Comparison of ENCODE assay signal across 20 mouse cellular contexts in the genomic region with DNA sequence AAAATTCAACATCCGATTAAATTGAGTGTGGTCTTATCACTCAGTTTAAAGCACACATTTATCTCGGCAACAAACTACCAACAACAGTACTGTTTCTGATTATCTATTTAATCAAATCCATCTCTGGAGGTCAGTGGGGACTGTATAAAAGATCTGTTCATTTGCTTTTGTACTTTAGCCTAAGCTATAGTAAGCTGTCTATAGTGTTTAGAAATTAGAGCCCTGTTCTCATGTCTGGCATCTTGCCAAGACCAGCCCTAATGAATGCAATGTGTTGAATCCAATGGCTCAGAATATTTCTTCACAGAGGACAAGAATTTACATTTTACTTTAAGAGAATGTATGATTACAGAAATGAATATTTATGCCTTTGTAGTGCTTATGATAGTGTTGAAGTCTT. TPM values are rescaled to one million over a fixed set of nuclear protein-coding genes. Genes with fewer than 3 reads are reported as not detected.
A peak's percentile ranks its signal among the peaks of the same experiment; 100 is the strongest.
DNase-seq lines count a peak whose midpoint lies in the region; ATAC-seq and TF ChIP-seq lines count a peak whose summit lies in the region.
"Had no signal": no experiment of that assay in that cellular context is flagged by ENCODE, and none has a peak within 500 bp of the region (broad histone marks: within the 10 kb centered on the region; RNA-seq: fewer than 3 reads in every experiment).

No protein-coding gene starts in this region.

- 17% methylated on average over 2 of the region's 2 CpGs for WGBS in forebrain, embryonic 16.5 days

- H3K79me2 ChIP-seq in MEL (ENCODE audit: control insufficient read depth, insufficient read depth, low read length, poor library complexity), result no peaks in the 10 kb centered on the region

- no peak for TF ChIP-seq POLR2A in MEL (IDR thresholded peaks at IDR 0.05; ENCODE audit: control insufficient read depth in 1 of 2, insufficient read depth in 1 of 2, low read depth in 1 of 2, low read length in 2 of 2, poor library complexity in 1 of 2)
- TF ChIP-seq POLR2A in brain, embryonic 14.5 days (IDR thresholded peaks at IDR 0.05; ENCODE audit: borderline replicate concordance, extremely low read depth, insufficient read depth, insufficient read length, poor library complexity, severe bottlenecking), result no peak

- no peak for TF ChIP-seq RAD21 in MEL (IDR thresholded peaks at IDR 0.05; ENCODE audit: low read depth, low read length)

- no peak overlapping the region for H3K9ac ChIP-seq in MEL (ENCODE audit: control insufficient read depth, low read depth, low read length, poor library complexity, severe bottlenecking)
- H3K9ac ChIP-seq in forebrain, embryonic 16.5 days (replicated peaks; ENCODE audit: low read depth, low read length), result no peak overlapping the region
- H3K9ac ChIP-seq: hindbrain, embryonic 15.5 days had no signal

- TF ChIP-seq CTCF in MEL (IDR thresholded peaks at IDR 0.05 in 2 of 3, conservative IDR thresholded peaks at IDR 0.05 in 1 of 3; ENCODE audit: control insufficient read depth in 1 of 3, insufficient read depth in 1 of 3, low read depth in 2 of 3, low read length in 3 of 3, poor library complexity in 1 of 3, severe bottlenecking in 1 of 3), result no peak
- no peak for TF ChIP-seq CTCF in brain, embryonic 14.5 days (IDR thresholded peaks at IDR 0.05; ENCODE audit: borderline replicate concordance, extremely low read depth, insufficient read depth, insufficient read length)

- H3K4me2 ChIP-seq in forebrain, embryonic 16.5 days (ENCODE audit: low read length), result no peak overlapping the region
- H3K4me2 ChIP-seq: hindbrain, embryonic 15.5 days had no signal

- TF ChIP-seq EP300 in MEL (IDR thresholded peaks at IDR 0.05; ENCODE audit: low read depth in 1 of 2, low read length in 2 of 2), result no peak

- no peaks in the 10 kb centered on the region for H3K4me1 ChIP-seq in MEL (ENCODE audit: control insufficient read depth in 1 of 2, insufficient read depth in 2 of 2, low read length in 2 of 2)
- no peaks in the 10 kb centered on the region for H3K4me1 ChIP-seq in forebrain, embryonic 16.5 days (replicated peaks; ENCODE audit: control insufficient read depth, insufficient read depth, low read length)
- H3K4me1 ChIP-seq: hindbrain, embryonic 15.5 days had no signal

- H3K4me3 ChIP-seq in MEL (ENCODE audit: control insufficient read depth in 1 of 2, insufficient read depth in 1 of 2, low read depth in 2 of 2, low read length in 2 of 2), result no peak overlapping the region
- no peak overlapping the region for H3K4me3 ChIP-seq in forebrain, embryonic 16.5 days (replicated peaks; ENCODE audit: low read length)
- H3K4me3 ChIP-seq: hindbrain, embryonic 15.5 days; myocyte had no signal

- H3K27ac ChIP-seq in MEL (ENCODE audit: control insufficient read depth, low read depth, low read length), result no peak overlapping the region
- no peak overlapping the region for H3K27ac ChIP-seq in forebrain, embryonic 16.5 days (ENCODE audit: low read length)
- H3K27ac ChIP-seq: hindbrain, embryonic 15.5 days had no signal

- intact Hi-C loops in left cerebral cortex, postnatal 4 days (cut with DNase I), result no loop called here
- intact Hi-C loops in left cerebral cortex, postnatal 10 days (cut with DNase I), result no loop called here
- intact Hi-C loops in left cerebral cortex, postnatal 36 days (cut with DNase I), result no loop called here

- H3K27me3 ChIP-seq in MEL (ENCODE audit: control insufficient read depth in 1 of 2, insufficient read depth in 2 of 2, low read length in 2 of 2), result no peaks in the 10 kb centered on the region
- no peaks in the 10 kb centered on the region for H3K27me3 ChIP-seq in forebrain, embryonic 16.5 days (replicated peaks; ENCODE audit: control insufficient read depth, insufficient read depth, low read length)
- H3K27me3 ChIP-seq: hindbrain, embryonic 15.5 days had no signal

- peak; percentile 67 for ATAC-seq in forebrain, embryonic 16.5 days
- ATAC-seq: Patski had no signal

- no peaks in the 10 kb centered on the region for H3K36me3 ChIP-seq in MEL (ENCODE audit: control insufficient read depth in 1 of 2, insufficient read depth in 2 of 2, low read length in 2 of 2)
- H3K36me3 ChIP-seq in forebrain, embryonic 16.5 days (ENCODE audit: control insufficient read depth, insufficient read depth), result no peaks in the 10 kb centered on the region
- H3K36me3 ChIP-seq: hindbrain, embryonic 15.5 days had no signal

- H3K9me3 ChIP-seq in MEL (replicated peaks; ENCODE audit: insufficient read depth, low read length), result no peaks in the 10 kb centered on the region
- no peaks in the 10 kb centered on the region for H3K9me3 ChIP-seq in forebrain, embryonic 16.5 days (ENCODE audit: control insufficient read depth, low read length)
- H3K9me3 ChIP-seq: hindbrain, embryonic 15.5 days had no signal

- peak; percentile 2 for DNase-seq in left cerebral cortex, postnatal 4 days
- no peak for DNase-seq in left cerebral cortex, postnatal 10 days (ENCODE audit: extremely low spot score in 1 of 2, low spot score in 2 of 2)
- DNase-seq in MEL (ENCODE audit: low read depth, low spot score), result peak; percentile 2
- DNase-seq in brain, embryonic 14.5 days (ENCODE audit: low read depth), result peak; percentile 79
- DNase-seq in layer of hippocampus, adult 18-20 months (ENCODE audit: low spot score in 2 of 2), result no peak
- DNase-seq in left cerebral cortex, postnatal 36 days (ENCODE audit: low spot score in 2 of 2), result no peak
- DNase-seq: cerebellum, adult 8-10 months; kidney, adult 2 months; lung, postnatal 4 days; right cerebral cortex, postnatal 25 days; thymus, adult 18-20 months had no signal

TF ChIP-seq in MEL, 35 proteins besides CTCF, POLR2A, EP300 and RAD21:
- TF ChIP-seq MAFK (IDR thresholded peaks at IDR 0.05; ENCODE audit: borderline replicate concordance, low read depth, low read length) (no peak), USF2 (IDR thresholded peaks at IDR 0.05; ENCODE audit: borderline replicate concordance in 1 of 2, insufficient read depth in 1 of 2, low read depth in 1 of 2, low read length in 2 of 2) (no peak), TBP (IDR thresholded peaks at IDR 0.05; ENCODE audit: low read depth, low read length) (no peak), ZKSCAN1 (IDR thresholded peaks at IDR 0.05; ENCODE audit: low read depth, low read length) (no peak), BHLHE40 (IDR thresholded peaks at IDR 0.05; ENCODE audit: borderline replicate concordance, low read depth, low read length) (no peak), MYB (IDR thresholded peaks at IDR 0.05; ENCODE audit: low read depth, low read length) (no peak)
TF ChIP-seq in MEL: peak in this region for 0.

RNA-seq across cellular contexts. Expression of a gene that starts 56.5 kb away (rescaled TPM):
- total RNA-seq in left cerebral cortex, postnatal 4 days (2021), result not detected
- total RNA-seq in left cerebral cortex, postnatal 10 days (2021), result not detected
- not detected in 2 replicates for total RNA-seq in MEL (2012; rRNA removed)
- polyA plus RNA-seq in MEL (2012; ENCODE audit: insufficient read depth in 1 of 2, insufficient read length in 2 of 2, low read depth in 1 of 2, low replicate concordance in 2 of 2, missing spikeins in 1 of 2), result not detected
- polyA plus RNA-seq in brain, embryonic 14.5 days (2012; rRNA removed), result not detected in 2 replicates
- not detected in 2 replicates for polyA plus RNA-seq in forebrain, embryonic 16.5 days (2015; fragmentation: Nextera tagmentation; extraction: Ambion mirVana)
- total RNA-seq in layer of hippocampus, adult 18-20 months (2021), result not detected
- total RNA-seq in left cerebral cortex, postnatal 36 days (2021), result not detected
- total RNA-seq: granulocyte monocyte progenitor cell, adult 5-6 weeks; layer of hippocampus, adult 8-10 months; left cerebral cortex, postnatal 14 days had no signal
- polyA plus RNA-seq: heart, embryonic 14.5 days; hindbrain, embryonic 15.5 days; kidney, adult 2 months; liver, embryonic 16.5 days; myocyte had no signal

Comparison
In these comparisons a context has a peak if more than half of its experiments do, and no peak if none do; other contexts are left out.
1. DNase-seq: peak in left cerebral cortex, postnatal 4 days (single experiment), MEL (single experiment) and brain, embryonic 14.5 days (single experiment); none in left cerebral cortex, postnatal 10 days (0 of 2), layer of hippocampus, adult 18-20 months (0 of 2) and left cerebral cortex, postnatal 36 days (0 of 2).